Mouse (Mus musculus) right cerebral cortex, adult 18-20 months (tissue): ENCODE data around the gene Eras.
A peak's percentile ranks its signal among the peaks of the same experiment; 100 is the strongest.
"Not testable (repeated sequence)": the region's sequence is repeated elsewhere in the genome, so short reads cannot be mapped to it uniquely, and the experiment has no call there.

Experiments used
- DNase-seq: peaks from one replicate; pipeline ENCODE4 v3.0.0; 2022; ENCODE audit warnings: mixed read lengths

The Eras gene

GRCm38 (mm10) chrX:7909242-7909641, 19.2 kb downstream of the Eras start, which contains the start of gene Gm10490:
Gm10490 (plus strand) TSS chrX:7909542.
- not testable (repeated sequence) for DNase-seq

DNA sequence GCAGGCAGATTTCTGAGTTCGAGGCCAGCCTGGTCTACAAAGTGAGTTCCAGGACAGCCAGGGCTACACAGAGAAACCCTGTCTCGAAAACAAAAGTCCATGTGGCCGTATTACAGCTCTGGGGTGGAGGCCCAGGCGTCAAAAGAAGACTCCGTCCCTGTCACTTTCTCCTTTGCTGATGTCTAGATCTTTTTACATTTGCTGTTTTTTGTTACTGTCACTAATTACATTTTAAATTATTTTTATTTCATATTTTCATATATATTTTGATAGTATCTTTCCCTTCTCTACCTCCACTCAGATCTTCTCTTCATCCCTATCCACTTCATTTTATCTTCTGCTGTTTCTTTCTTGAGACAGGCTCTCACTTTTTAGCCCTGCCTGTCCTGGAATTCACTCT, 20.7 kb downstream of the Eras start, which contains the start of gene Gm10491:
TSS of gene Gm10491 (minus strand) at position 101 of the 400 bp plus-strand sequence.
- DNase-seq = no peak

GRCm38 (mm10) chrX:7904441-7904840, 24.0 kb downstream of the Eras start:
- no peak for DNase-seq

GRCm38 (mm10) chrX:7898880-7899874, 29.2 kb downstream of the Eras start, which contains the start of the genes Pqbp1 and Timm17b:
Pqbp1 (minus strand) TSS chrX:7899269.
Timm17b (plus strand) TSS chrX:7899357.
- DNase-seq = peak; percentile 91

DNA sequence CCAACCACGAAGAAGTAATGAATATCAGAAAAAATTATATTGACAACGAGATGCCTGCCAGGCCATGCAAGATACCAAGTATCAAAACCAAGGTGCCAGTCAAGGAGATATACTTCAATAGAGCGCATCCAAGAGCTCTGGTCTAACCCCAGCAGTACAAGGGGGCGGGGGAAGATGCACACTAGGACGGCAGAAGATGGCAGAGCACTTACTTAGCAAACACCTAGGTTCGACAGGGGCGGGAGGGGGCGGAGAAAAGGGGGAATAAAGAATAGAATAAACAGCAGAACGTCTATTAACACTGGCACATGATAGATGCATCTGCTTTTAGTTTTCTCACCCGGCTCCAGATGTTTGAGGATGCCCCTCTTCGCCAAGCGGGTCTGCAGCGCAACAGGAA, 30.2 kb downstream of the Eras start:
- no peak for DNase-seq

DNA sequence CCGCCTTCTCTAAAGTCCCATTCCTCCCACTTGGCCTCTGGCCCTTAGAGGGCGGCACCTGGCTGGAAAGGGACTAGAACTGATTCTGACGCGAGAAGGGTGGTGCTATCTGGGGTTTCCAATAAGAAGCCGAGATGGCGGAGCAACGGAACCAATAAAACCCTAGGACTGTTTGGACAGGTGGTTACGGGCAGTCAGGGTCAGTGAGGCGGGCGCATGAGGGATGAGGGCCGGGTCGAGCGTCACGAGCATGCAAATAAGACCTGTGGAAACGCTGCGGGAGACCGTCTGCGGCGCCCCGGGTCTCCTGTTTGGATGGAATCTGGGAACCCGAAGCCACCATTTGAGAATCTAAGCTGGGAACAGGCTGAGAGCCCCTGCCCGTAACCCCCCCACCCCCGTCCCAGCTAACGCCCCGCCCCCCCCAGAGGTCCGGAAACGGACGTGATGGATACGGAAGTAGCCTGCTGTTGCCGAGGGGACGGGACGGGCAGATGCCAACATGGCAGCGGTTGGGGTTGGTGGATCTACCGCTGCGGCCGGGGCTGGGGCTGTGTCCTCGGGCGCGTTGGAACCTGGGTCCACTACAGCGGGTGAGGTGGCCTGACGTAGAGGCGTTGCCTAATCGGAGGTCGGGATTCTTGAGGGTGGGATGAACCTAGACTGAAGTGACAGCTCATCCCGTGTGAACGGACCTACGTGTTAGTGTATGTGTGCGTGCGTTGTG, 44.4 kb downstream of the Eras start, which contains the start of gene Slc35a2:
TSS of gene Slc35a2 (plus strand) at position 188 of the 727 bp plus-strand sequence.
- DNase-seq = peak; percentile 81

DNA sequence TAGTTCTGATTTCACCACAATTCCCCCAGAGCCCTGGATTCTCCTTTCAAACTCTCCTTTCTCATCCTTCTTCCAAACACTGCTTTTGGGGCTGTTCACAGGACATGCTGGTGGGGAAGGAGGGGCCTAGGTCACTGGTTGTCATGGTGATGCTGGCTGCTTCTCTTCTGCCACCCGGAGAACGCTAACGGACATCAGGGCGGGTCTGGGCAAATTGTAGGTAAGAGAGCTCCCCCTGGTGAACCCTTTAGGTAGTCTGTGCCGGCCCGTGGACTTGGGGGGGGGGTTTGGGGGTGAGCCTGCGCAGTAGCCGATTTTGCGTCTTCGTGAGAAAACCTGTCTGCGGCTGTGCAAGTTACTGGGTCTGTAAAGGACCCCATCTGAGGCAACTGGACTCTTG, 48.6 kb downstream of the Eras start:
- DNase-seq = peak; percentile 70

DNA sequence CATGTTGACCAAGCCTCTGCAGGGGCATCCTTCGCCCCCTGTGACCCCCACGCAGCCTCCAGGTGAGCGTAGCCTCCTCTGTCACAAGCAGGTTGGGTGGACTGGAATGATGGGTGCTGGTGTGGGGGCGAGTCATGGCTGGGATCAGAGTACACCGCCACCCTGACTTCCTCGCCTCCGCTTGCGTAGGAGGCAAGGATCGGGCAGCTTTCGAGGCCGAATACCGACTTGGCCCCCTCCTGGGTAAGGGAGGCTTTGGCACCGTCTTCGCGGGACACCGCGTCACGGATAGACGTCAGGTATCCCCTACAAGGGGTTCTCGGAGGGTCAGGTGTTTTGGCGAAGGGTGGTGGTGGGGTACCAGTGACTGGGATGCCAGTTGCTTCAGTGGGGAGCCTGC, 49.9 kb downstream of the Eras start:
- no peak for DNase-seq

- peak; percentile 87 for DNase-seq
Measured at GRCm38 (mm10) chrX:7878007-7878419, 50.4 kb downstream of the Eras start, which contains the start of gene Pim2. Pim2 (plus strand) TSS chrX:7878262.
